Mouse (Mus musculus) C2C12 (cell line): ENCODE results near the gene Ciz1. TPM values are rescaled to one million over a fixed set of nuclear protein-coding genes. Genes with fewer than 3 reads are reported as not detected.

Source experiments
- H3K27me3 ChIP-seq: one replicate; pipeline ENCODE4 v1.6.1; 2011; ENCODE audit not compliant: control insufficient read depth, insufficient read depth, insufficient read length
- H3K36me3 ChIP-seq: one replicate; pipeline ENCODE4 v1.6.1; 2011; ENCODE audit not compliant: control insufficient read depth, insufficient read depth
- H3K4me3 ChIP-seq: one replicate; pipeline ENCODE4 v1.5.1; 2011; ENCODE audit warnings: mild to moderate bottlenecking, control low read depth; ENCODE audit not compliant: poor library complexity, insufficient read depth, severe bottlenecking
- H3K79me2 ChIP-seq: one replicate; pipeline ENCODE4 v1.6.1; 2011; ENCODE audit not compliant: control insufficient read depth, insufficient read depth
- H3K79me3 ChIP-seq: one replicate; pipeline ENCODE4 v1.6.1; 2011; ENCODE audit warnings: low read depth, control low read depth
- H3ac ChIP-seq: one replicate; pipeline ENCODE3; 2011; ENCODE audit warnings: low read depth; ENCODE audit not compliant: control insufficient read depth, insufficient read length
- CEBPB ChIP-seq: IDR thresholded peaks from one replicate; pipeline ENCODE4 v1.6.1; 2011; ENCODE audit warnings: low read depth, mild to moderate bottlenecking, control low read depth, moderate library complexity
- CTCF ChIP-seq: IDR thresholded peaks from one replicate; pipeline ENCODE4 v1.5.1; 2011; ENCODE audit not compliant: control insufficient read depth, insufficient read depth, insufficient read length
- FOSL1 ChIP-seq: IDR thresholded peaks from one replicate; pipeline ENCODE4 v1.8.0; 2011; ENCODE audit warnings: mild to moderate bottlenecking, low read length; ENCODE audit not compliant: poor library complexity, insufficient read depth, severe bottlenecking
- MAX ChIP-seq: IDR thresholded peaks from one replicate; pipeline ENCODE4 v1.6.1; 2011; ENCODE audit warnings: mild to moderate bottlenecking, control low read depth
- MYOD1 ChIP-seq: IDR thresholded peaks from one replicate; pipeline ENCODE4 v1.6.1; 2011; ENCODE audit warnings: low read depth; ENCODE audit not compliant: control insufficient read depth, insufficient read length
- MYOG ChIP-seq: IDR thresholded peaks from one replicate; pipeline ENCODE4 v1.6.1; 2011; ENCODE audit not compliant: control insufficient read depth, insufficient read length; ENCODE audit errors: extremely low read depth
- USF1 ChIP-seq: IDR thresholded peaks from one replicate; pipeline ENCODE4 v1.6.1; 2011; ENCODE audit warnings: low read depth, mild to moderate bottlenecking, control low read depth, moderate library complexity
- polyA plus RNA-seq: library from polyadenylated mRNA; unstranded; fragments of >200 nt; fragmentation: generic; extraction: Trizol; gene quantifications from one replicate; pipeline ENCODE4 v1.2.1, GENCODE M21; 2012; ENCODE audit warnings: missing spikeins

Gene Ciz1
- polyA plus RNA-seq, 1 experiment, result 43.5 TPM

DNA sequence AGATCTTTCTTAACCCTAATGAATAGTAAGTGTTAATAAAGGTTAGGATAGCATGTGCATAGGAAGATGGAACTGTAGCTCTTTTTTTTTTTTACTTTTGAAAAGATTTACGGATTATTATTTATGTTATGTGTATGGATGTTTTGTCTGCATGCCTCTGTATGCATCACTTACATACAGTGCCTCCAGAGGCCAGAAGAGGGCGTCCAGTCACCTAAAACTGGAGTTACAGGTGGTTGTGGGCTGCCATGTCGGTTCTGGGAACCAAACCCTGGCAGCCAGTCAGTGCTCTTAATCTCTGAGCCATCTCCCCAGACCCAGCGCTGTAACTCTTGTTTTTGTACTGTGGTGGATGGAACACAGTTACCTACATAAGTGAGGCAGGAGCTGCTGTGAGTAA is 27.8 kb upstream of the Ciz1 start:
- no peaks in the 10 kb centered on the region for H3K27me3 ChIP-seq

DNA sequence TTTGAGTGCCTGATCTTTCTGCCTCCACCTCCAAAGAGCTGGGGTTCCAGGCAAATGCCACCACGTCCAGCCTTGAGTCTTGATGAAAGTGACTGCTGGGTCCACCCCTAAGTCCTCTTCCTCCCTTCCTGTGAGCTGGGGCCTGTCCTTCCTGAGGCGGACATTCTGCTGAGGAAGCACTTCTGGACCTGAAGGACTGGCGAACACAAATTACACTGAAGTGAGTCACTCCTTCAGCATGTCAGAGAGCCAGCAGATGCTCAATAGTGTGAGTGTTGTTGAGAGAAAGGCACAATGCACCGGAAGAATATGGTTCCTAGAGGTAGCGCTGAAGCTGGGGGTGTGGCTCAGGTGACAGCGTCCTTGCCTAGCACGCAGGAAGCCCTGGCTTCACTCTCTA is 26.8 kb upstream of the Ciz1 start:
- Histone ChIP-seq H3ac (no peak overlapping the region), H3K4me3 (no peak overlapping the region), H3K36me3 (no peaks in the 10 kb centered on the region), H3K79me3 (no peaks in the 10 kb centered on the region), H3K79me2 (no peaks in the 10 kb centered on the region), H3K27me3 (no peaks in the 10 kb centered on the region)
- TF ChIP-seq CEBPB (no peak), FOSL1 (no peak), MAX (no peak), CTCF (no peak), USF1 (no peak), MYOD1 (no peak), MYOG (no peak)

More for the DNA sequence above, 27.8 kb upstream of the Ciz1 start:
- Histone ChIP-seq H3K4me3 (no peak overlapping the region), H3K79me3 (no peaks in the 10 kb centered on the region), H3ac (no peak overlapping the region), H3K79me2 (no peaks in the 10 kb centered on the region), H3K36me3 (no peaks in the 10 kb centered on the region)
- no peak for TF ChIP-seq CTCF
- TF ChIP-seq FOSL1, result no peak
- TF ChIP-seq MYOD1, result no peak
- TF ChIP-seq USF1, result no peak
- no peak for TF ChIP-seq CEBPB
- TF ChIP-seq MAX, result no peak
- no peak for TF ChIP-seq MYOG

DNA sequence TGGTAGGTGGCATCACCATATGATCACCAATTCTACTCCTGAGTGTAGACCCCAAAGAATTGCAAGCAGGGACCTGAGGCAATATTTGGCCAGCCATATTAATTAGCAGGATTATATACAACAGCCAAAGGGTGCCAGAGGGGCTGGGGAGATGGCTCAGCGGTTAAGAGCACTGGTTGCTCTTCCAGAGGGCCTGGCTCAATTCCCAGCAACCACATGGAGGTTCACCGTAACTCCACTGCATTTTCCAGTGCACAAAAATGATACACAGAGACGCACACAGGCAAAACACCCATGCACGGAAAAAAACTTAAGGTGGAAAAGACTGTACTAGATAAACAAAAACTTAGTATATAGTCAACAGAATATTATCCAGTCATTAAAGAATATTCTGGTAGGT is 24.9 kb upstream of the Ciz1 start:
- Histone ChIP-seq H3K36me3 (no peaks in the 10 kb centered on the region), H3K79me3 (no peaks in the 10 kb centered on the region), H3K27me3 (no peaks in the 10 kb centered on the region), H3K79me2 (no peaks in the 10 kb centered on the region), H3K4me3 (no peak overlapping the region), H3ac (no peak overlapping the region)
- TF ChIP-seq CEBPB (no peak), MYOG (no peak), FOSL1 (no peak), USF1 (no peak), CTCF (no peak), MYOD1 (no peak), MAX (no peak)

DNA sequence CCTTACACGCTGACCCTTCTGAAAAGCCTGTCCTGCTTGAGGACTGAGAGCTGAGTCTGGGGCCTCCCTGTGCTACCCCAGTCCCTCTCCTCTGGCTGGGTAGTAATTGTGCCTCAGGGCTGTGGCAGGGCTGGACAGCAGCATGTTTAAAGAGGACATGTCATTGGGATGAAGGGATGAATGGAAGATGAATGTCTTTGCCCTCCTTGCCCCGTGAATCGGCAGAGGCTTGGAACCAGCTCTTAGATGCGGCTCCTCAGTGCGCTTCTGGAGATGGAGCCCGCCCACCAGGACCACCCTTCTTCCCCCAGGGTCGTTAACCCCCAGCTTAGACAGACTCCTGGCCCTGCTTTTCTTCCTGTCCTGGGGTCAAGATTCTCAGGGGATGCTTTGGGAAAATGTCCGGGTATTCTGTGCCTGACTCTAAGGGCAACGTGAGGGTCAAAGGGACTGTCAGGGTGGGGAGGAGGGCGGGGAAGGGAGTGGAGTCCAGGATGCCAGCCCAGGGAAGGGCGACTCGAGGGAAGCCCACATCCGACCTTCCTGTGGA is 23.1 kb upstream of the Ciz1 start:
- Histone ChIP-seq H3K79me3 (no peaks in the 10 kb centered on the region), H3ac (peak overlapping the region; percentile 3), H3K79me2 (no peaks in the 10 kb centered on the region), H3K27me3 (no peaks in the 10 kb centered on the region), H3K36me3 (no peaks in the 10 kb centered on the region), H3K4me3 (no peak overlapping the region)
- TF ChIP-seq FOSL1 (no peak), MYOD1 (no peak), USF1 (no peak), MYOG (no peak), CTCF (no peak), CEBPB (no peak)

DNA sequence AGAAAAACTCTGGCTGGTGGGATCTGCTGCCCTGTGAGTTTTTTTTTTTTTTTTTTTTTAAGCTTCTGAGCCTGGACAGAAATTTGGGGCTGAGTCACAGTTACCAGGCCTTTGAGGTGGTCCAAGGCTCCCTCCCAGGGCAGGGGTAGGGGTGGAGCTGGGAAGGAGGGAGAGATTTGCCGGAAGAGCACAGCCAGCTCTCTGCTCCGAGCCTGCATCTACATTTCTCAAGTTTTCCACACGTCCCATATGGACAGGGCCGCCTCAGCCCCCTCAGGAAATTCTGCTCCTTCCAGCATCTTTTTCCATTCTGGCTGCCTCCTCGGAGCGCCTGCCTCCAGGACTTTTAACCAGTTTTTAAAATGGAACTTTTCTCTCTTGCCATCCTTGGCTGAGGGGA is 22.6 kb upstream of the Ciz1 start:
- Histone ChIP-seq H3K27me3 (no peaks in the 10 kb centered on the region), H3K79me3 (no peaks in the 10 kb centered on the region), H3K4me3 (no peak overlapping the region), H3K79me2 (no peaks in the 10 kb centered on the region), H3K36me3 (no peaks in the 10 kb centered on the region), H3ac (no peak overlapping the region)
- no peak for TF ChIP-seq CEBPB
- no peak for TF ChIP-seq CTCF
- TF ChIP-seq MYOG, result no peak
- no peak for TF ChIP-seq MYOD1
- TF ChIP-seq MAX, result no peak
- TF ChIP-seq FOSL1, result no peak
- no peak for TF ChIP-seq USF1
